Mouse (Mus musculus) bone marrow macrophage, adult 2 months (primary cell): ENCODE data around the gene Vamp2.
"Not testable (repeated sequence)": the region's sequence is repeated elsewhere in the genome, so short reads cannot be mapped to it uniquely, and the experiment has no call there.

ENCODE experiments used
- CTCF ChIP-seq: IDR thresholded peaks from 2 replicates; pipeline ENCODE4 v1.5.1; 2012; ENCODE audit warnings: low read depth, mild to moderate bottlenecking, low read length, moderate library complexity
- POLR2A ChIP-seq: IDR thresholded peaks from 2 replicates; pipeline ENCODE4 v1.6.1; 2012; ENCODE audit warnings: mild to moderate bottlenecking, low read depth, low read length, borderline replicate concordance

DNA sequence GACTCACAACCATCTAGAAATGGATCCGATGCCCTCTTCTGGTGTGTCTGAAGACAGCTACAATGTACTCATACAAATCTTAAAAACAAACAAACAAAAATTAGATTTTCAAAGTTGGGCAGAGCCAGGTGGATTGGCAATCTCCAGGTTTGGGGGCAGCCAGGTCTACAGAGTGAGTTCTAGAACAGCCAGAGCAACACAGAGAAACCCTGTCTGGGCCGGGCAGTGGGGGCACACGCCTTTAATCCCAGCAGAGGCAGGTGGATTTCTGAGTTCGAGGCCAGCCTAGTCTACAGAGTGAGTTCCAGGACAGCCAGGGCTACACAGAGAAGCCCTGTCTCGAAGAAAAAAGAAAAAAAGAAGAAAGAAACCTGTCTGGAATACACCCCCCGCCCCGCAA, 5.6 kb downstream of the Vamp2 start:
- TF ChIP-seq CTCF, POLR2A: not testable (repeated sequence)
